Mouse (Mus musculus): Measurements from ENCODE around the gene Olfr1442. TPM values are rescaled to one million over a fixed set of nuclear protein-coding genes. Genes with fewer than 3 reads are reported as not detected.

Olfr1442 gene
- polyA plus RNA-seq, 1 experiment from 2014 or later: not detected

DNA sequence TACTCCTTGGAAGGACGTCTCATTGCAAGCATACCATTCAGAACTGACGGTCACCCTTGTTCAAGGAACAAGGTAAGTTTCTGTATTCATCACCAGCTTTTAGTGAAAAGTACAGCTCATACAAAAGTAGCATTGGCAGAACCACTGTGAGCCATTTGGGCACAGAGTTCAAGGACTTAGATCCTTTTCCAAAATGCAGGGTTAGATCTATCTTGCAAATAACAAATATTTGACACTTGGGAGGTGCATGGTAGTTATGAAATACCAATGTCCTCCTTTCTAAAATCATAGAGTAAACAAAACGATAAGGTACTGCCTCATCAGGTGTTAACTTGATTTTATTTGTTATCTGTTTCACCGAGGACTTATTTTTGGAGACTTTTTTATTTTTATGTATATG, 812 bp downstream of the Olfr1442 start:
- no peaks in the 10 kb centered on the region for H3K27me3 ChIP-seq (ENCODE audit: control insufficient read depth, insufficient read depth, low read length)
- no peaks in the 10 kb centered on the region for H3K9me3 ChIP-seq (ENCODE audit: control insufficient read depth, low read length)
- no peaks in the 10 kb centered on the region for H3K36me3 ChIP-seq (ENCODE audit: control insufficient read depth, insufficient read depth, low read length)
- 91% methylated on average over 4 of the region's 4 CpGs for WGBS
- H3K4me3 ChIP-seq (ENCODE audit: low read depth, low read length): no peak overlapping the region
- no peak overlapping the region for H3K27ac ChIP-seq (ENCODE audit: low read depth, low read length)
- no peak overlapping the region for H3K9ac ChIP-seq (ENCODE audit: low read length)
- DNase-seq (ENCODE audit: low spot score) (no peak), ATAC-seq (replicated peaks; ENCODE audit: low FRiP score) (no peak)
- H3K4me1 ChIP-seq (replicated peaks; ENCODE audit: control insufficient read depth, insufficient read depth, low read length): no peaks in the 10 kb centered on the region
- H3K4me2 ChIP-seq (ENCODE audit: low read depth, low read length, severe bottlenecking): no peak overlapping the region

DNA sequence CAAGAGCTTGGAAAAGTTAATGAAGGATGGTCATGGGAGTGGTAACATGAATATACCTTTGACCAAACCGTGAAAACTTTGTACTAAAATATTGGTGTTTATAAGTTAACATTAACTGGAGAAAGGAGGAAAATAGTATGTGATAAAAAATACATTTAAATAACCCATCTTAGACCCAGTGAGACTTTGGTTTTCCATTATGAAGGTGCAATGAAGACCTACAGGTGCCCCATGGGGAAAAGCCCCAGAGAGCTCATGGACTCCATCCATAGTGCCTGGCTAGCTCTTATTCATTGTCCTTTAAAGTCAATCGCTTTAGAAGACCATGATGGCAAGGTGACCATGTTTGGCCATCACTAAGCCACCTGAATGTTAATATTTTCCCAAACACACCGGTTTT, 7.6 kb downstream of the Olfr1442 start, which contains the start of gene Olfr1443:
Olfr1443 (plus strand) TSS at position 301 of the 400 bp plus-strand sequence.
- H3K27ac ChIP-seq (ENCODE audit: low read depth, low read length): no peak within 1 kb of the TSS
- no peak for DNase-seq (ENCODE audit: low spot score)
- H3K27me3 ChIP-seq (ENCODE audit: control insufficient read depth, insufficient read depth, low read length): no peaks in the 10 kb centered on the region
- no peak within 1 kb of the TSS for H3K4me3 ChIP-seq (ENCODE audit: low read depth, low read length)
- no peaks in the 10 kb centered on the region for H3K36me3 ChIP-seq (ENCODE audit: control insufficient read depth, insufficient read depth, low read length)
- H3K4me1 ChIP-seq (replicated peaks; ENCODE audit: control insufficient read depth, insufficient read depth, low read length): no peaks in the 10 kb centered on the region
- no peaks in the 10 kb centered on the region for H3K9me3 ChIP-seq (ENCODE audit: control insufficient read depth, low read length)
- WGBS: 65% methylated on average over 3 of the region's 3 CpGs
- H3K4me2 ChIP-seq (ENCODE audit: low read depth, low read length, severe bottlenecking): no peak within 1 kb of the TSS
- no peak for ATAC-seq (replicated peaks; ENCODE audit: low FRiP score)
- H3K9ac ChIP-seq (ENCODE audit: low read length): no peak within 1 kb of the TSS

DNA sequence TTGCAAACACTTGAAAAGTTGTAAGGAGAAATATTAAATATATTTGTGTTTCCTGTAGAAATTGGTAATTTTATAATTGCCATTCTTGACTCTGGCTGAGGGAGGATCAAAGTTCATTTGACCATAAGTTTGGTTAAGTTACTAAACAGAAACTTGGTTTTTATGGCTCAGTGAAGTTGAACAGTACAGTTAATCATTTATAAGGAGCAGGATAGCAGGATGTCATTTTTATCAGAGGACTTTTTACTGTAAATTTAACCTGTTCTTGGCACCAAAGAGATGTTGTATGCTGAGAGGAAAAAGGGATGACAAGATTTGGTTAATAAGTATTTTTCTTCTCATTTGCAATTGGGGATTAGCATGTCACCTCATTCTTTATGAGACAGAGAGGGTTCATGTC, 14.4 kb downstream of the Olfr1442 start:
- no peaks in the 10 kb centered on the region for H3K4me1 ChIP-seq (replicated peaks; ENCODE audit: control insufficient read depth, insufficient read depth, low read length)
- no peaks in the 10 kb centered on the region for H3K9me3 ChIP-seq (ENCODE audit: control insufficient read depth, low read length)
- H3K27ac ChIP-seq (ENCODE audit: low read depth, low read length): no peak overlapping the region
- no peak for DNase-seq (ENCODE audit: low spot score)
- H3K36me3 ChIP-seq (ENCODE audit: control insufficient read depth, insufficient read depth, low read length): no peaks in the 10 kb centered on the region
- H3K4me2 ChIP-seq (ENCODE audit: low read depth, low read length, severe bottlenecking): no peak overlapping the region
- no peak overlapping the region for H3K4me3 ChIP-seq (ENCODE audit: low read depth, low read length)
- no peak overlapping the region for H3K9ac ChIP-seq (ENCODE audit: low read length)
- ATAC-seq (replicated peaks; ENCODE audit: low FRiP score): no peak
- no peaks in the 10 kb centered on the region for H3K27me3 ChIP-seq (ENCODE audit: control insufficient read depth, insufficient read depth, low read length)

DNA sequence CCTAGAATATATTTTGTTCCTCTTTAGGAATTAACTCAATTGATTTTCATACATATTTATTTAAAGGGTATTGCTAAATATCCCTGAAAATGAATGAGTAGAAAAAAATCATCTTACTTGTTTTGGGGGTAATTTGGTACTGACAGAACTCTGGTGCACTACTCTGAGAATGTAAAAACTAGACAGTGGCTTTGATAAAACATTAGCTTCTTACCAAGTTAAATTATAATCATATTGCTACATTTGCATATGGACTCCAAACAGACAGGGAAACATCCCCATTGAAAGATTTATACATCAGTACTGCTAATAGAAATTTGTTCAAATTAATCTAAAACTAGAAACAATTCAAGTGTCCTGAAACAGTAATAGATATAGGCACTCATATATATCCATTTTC, 15.0 kb downstream of the Olfr1442 start:
- H3K4me3 ChIP-seq (ENCODE audit: low read depth, low read length): no peak overlapping the region
- no peaks in the 10 kb centered on the region for H3K36me3 ChIP-seq (ENCODE audit: control insufficient read depth, insufficient read depth, low read length)
- H3K4me2 ChIP-seq (ENCODE audit: low read depth, low read length, severe bottlenecking): no peak overlapping the region
- no peak overlapping the region for H3K27ac ChIP-seq (ENCODE audit: low read depth, low read length)
- no peaks in the 10 kb centered on the region for H3K4me1 ChIP-seq (replicated peaks; ENCODE audit: control insufficient read depth, insufficient read depth, low read length)
- H3K9me3 ChIP-seq (ENCODE audit: control insufficient read depth, low read length): no peaks in the 10 kb centered on the region
- DNase-seq (ENCODE audit: low spot score) (no peak), ATAC-seq (replicated peaks; ENCODE audit: low FRiP score) (no peak)
- H3K27me3 ChIP-seq (ENCODE audit: control insufficient read depth, insufficient read depth, low read length): no peaks in the 10 kb centered on the region
- no peak overlapping the region for H3K9ac ChIP-seq (ENCODE audit: low read length)

DNA sequence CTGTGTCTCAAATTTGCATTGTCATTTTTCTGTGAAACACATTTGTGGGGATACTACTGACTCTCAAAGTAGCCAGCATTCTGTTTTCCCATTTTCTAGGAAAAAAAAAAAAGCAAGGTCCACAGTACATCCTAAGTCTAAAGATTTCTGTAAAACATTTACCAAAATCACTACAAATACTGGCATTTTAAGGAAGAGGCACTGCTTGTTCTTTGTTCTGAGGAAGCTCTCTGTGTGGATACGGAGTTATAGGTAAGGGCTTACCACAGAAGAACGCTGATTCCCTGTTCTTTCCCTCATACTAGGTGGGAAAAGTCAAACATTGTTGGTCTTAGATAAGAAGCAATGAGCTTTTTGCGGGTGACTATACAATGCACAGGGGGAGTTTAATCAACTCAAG, 25.4 kb downstream of the Olfr1442 start, which contains the start of gene Keg1:
Keg1 (plus strand) TSS at position 197 of the 400 bp plus-strand sequence.
- H3K9ac ChIP-seq (ENCODE audit: low read length): no peak within 1 kb of the TSS
- 86% methylated on average over 3 of the region's 3 CpGs for WGBS
- no peak within 1 kb of the TSS for H3K27ac ChIP-seq (ENCODE audit: low read depth, low read length)
- no peaks in the 10 kb centered on the region for H3K9me3 ChIP-seq (ENCODE audit: control insufficient read depth, low read length)
- H3K4me2 ChIP-seq (ENCODE audit: low read depth, low read length, severe bottlenecking): no peak within 1 kb of the TSS
- H3K27me3 ChIP-seq (ENCODE audit: control insufficient read depth, insufficient read depth, low read length): no peaks in the 10 kb centered on the region
- DNase-seq (ENCODE audit: low spot score) (no peak), ATAC-seq (replicated peaks; ENCODE audit: low FRiP score) (no peak)
- no peaks in the 10 kb centered on the region for H3K4me1 ChIP-seq (replicated peaks; ENCODE audit: control insufficient read depth, insufficient read depth, low read length)
- H3K36me3 ChIP-seq (ENCODE audit: control insufficient read depth, insufficient read depth, low read length): no peaks in the 10 kb centered on the region
- no peak within 1 kb of the TSS for H3K4me3 ChIP-seq (ENCODE audit: low read depth, low read length)

DNA sequence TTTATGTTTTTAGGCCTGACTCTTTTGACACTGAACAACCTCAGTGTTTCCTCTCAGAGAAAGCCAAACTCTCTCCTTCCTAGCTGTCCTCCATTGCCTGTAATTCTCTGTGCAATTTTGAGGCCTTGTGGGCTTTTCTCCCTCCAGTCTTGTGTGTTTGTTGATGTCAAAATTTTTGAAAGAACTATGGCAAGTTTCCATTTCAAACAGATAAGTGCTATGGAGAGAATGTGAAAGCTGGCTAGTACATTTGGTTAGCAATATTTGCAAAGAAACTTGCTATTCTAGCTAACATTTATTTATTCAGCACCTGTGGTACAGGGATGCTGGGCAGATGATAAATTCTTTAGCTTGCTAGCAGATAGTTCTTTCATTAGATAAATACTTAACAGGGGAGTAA, 26.0 kb downstream of the Olfr1442 start:
- no peaks in the 10 kb centered on the region for H3K9me3 ChIP-seq (ENCODE audit: control insufficient read depth, low read length)
- no peak overlapping the region for H3K4me2 ChIP-seq (ENCODE audit: low read depth, low read length, severe bottlenecking)
- H3K9ac ChIP-seq (ENCODE audit: low read length): no peak overlapping the region
- H3K27me3 ChIP-seq (ENCODE audit: control insufficient read depth, insufficient read depth, low read length): no peaks in the 10 kb centered on the region
- H3K4me3 ChIP-seq (ENCODE audit: low read depth, low read length): no peak overlapping the region
- no peak overlapping the region for H3K27ac ChIP-seq (ENCODE audit: low read depth, low read length)
- no peaks in the 10 kb centered on the region for H3K36me3 ChIP-seq (ENCODE audit: control insufficient read depth, insufficient read depth, low read length)
- ATAC-seq (replicated peaks; ENCODE audit: low FRiP score) (no peak), DNase-seq (ENCODE audit: low spot score) (no peak)
- no peaks in the 10 kb centered on the region for H3K4me1 ChIP-seq (replicated peaks; ENCODE audit: control insufficient read depth, insufficient read depth, low read length)

DNA sequence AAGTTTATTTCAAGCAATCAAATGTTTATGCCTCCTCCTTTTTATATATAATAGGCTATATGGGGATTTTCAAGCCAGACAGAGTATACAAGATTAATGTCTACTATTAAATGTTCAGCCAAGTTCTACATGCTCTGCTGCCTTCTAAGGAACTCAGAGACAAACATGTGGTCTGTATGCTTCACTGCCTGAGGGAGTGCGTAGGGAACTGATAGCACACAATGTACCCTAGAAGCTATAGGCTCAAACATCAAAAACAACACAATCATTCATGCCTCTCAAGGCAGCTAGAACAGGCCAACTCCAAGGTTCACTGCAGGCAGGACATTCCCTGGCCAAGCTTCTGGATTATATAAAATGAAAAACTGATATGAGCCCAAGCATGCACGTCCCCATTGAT, 38.2 kb downstream of the Olfr1442 start:
- ATAC-seq (replicated peaks; ENCODE audit: low FRiP score) (no peak), DNase-seq (ENCODE audit: low spot score) (no peak)
- H3K27ac ChIP-seq (ENCODE audit: low read depth, low read length): no peak overlapping the region
- H3K9ac ChIP-seq (ENCODE audit: low read length): no peak overlapping the region
- WGBS: 84% methylated on average over 2 of the region's 2 CpGs
- no peaks in the 10 kb centered on the region for H3K27me3 ChIP-seq (ENCODE audit: control insufficient read depth, insufficient read depth, low read length)
- no peaks in the 10 kb centered on the region for H3K4me1 ChIP-seq (replicated peaks; ENCODE audit: control insufficient read depth, insufficient read depth, low read length)
- H3K9me3 ChIP-seq (ENCODE audit: control insufficient read depth, low read length): no peaks in the 10 kb centered on the region
- no peaks in the 10 kb centered on the region for H3K36me3 ChIP-seq (ENCODE audit: control insufficient read depth, insufficient read depth, low read length)
- H3K4me3 ChIP-seq (ENCODE audit: low read depth, low read length): no peak overlapping the region
- no peak overlapping the region for H3K4me2 ChIP-seq (ENCODE audit: low read depth, low read length, severe bottlenecking)

DNA sequence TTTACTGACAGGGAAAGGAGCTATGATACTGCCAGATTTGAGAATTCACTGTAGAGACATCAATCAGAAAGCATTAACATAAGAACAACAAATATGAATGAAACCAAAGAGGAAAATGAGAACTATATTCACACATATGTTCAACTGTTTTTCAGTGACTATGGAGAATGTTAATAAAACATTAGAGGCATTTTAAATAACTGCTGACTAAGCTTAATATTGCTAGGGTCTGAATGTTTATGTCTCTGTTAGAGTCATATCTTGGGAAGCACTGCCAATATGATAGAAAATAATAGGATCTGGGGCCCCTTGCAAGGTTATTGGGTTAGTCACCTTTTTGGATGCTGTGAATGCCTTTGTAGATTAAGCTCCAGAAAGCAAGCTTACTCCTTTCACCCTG, 38.7 kb downstream of the Olfr1442 start:
- DNase-seq (ENCODE audit: low spot score): no peak
- H3K4me1 ChIP-seq (replicated peaks; ENCODE audit: control insufficient read depth, insufficient read depth, low read length): no peaks in the 10 kb centered on the region
- H3K36me3 ChIP-seq (ENCODE audit: control insufficient read depth, insufficient read depth, low read length): no peaks in the 10 kb centered on the region
- no peak overlapping the region for H3K4me3 ChIP-seq (ENCODE audit: low read depth, low read length)
- no peaks in the 10 kb centered on the region for H3K9me3 ChIP-seq (ENCODE audit: control insufficient read depth, low read length)
- no peak overlapping the region for H3K27ac ChIP-seq (ENCODE audit: low read depth, low read length)
- H3K4me2 ChIP-seq (ENCODE audit: low read depth, low read length, severe bottlenecking): no peak overlapping the region
- H3K9ac ChIP-seq (ENCODE audit: low read length): no peak overlapping the region
- no peak for ATAC-seq (replicated peaks; ENCODE audit: low FRiP score)
- H3K27me3 ChIP-seq (ENCODE audit: control insufficient read depth, insufficient read depth, low read length): no peaks in the 10 kb centered on the region

DNA sequence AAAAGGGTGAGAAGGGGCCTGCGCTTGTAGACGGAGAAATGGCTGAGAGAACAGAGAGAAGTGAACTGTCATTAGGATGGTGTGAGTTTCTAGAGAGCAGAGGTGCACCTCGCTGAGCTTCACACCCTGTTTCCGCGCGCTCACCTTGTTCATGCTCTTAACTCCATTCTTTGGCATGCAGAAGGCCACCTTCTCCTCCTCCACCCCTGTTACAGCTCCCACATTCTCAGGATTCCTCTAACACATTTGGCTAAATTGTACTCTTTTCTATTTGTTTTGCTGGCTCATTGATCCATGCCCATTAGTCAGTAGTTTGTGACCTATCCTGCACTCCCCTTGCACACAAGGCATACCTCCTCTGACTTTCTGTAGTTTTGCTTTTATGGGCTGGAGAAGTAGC, 49.0 kb downstream of the Olfr1442 start:
- no peak overlapping the region for H3K4me2 ChIP-seq (ENCODE audit: low read depth, low read length, severe bottlenecking)
- H3K4me1 ChIP-seq (replicated peaks; ENCODE audit: control insufficient read depth, insufficient read depth, low read length): no peaks in the 10 kb centered on the region
- no peak for ATAC-seq (replicated peaks; ENCODE audit: low FRiP score)
- no peak overlapping the region for H3K4me3 ChIP-seq (ENCODE audit: low read depth, low read length)
- H3K9me3 ChIP-seq (ENCODE audit: control insufficient read depth, low read length): no peaks in the 10 kb centered on the region
- WGBS: 86% methylated on average over 6 of the region's 6 CpGs
- no peaks in the 10 kb centered on the region for H3K27me3 ChIP-seq (ENCODE audit: control insufficient read depth, insufficient read depth, low read length)
- H3K9ac ChIP-seq (ENCODE audit: low read length): no peak overlapping the region
- H3K27ac ChIP-seq (ENCODE audit: low read depth, low read length): no peak overlapping the region
- no peaks in the 10 kb centered on the region for H3K36me3 ChIP-seq (ENCODE audit: control insufficient read depth, insufficient read depth, low read length)
- DNase-seq (ENCODE audit: low spot score): no peak
